Mouse (Mus musculus): ENCODE data around the gene Rnls. TPM values are rescaled to one million over a fixed set of nuclear protein-coding genes. Genes with fewer than 3 reads are reported as not detected.
A peak's percentile ranks its signal among the peaks of the same experiment; 100 is the strongest.

Rnls gene
- polyA plus RNA-seq, 1 experiment from 2014 or later, result 4.7 TPM

DNA sequence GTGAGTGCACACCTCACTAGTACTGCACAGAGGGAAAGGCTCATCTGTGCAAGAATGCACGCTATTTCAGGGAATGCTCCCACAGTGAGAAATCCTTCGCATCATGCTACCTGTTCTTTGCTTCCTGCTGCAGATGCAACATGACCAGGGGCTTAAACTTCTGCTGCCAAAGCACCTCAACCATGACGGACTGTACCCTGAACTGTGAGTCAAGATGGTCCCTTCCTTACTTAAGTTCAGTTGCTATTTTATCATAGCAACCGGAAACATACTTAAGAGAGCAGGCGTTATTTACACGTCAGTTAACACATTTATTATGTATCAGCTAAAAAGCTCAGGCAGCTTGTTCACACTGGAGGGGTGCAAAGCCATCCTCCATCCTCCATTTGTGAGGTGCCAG is 222.2 kb downstream of the Rnls start:
- DNase-seq (ENCODE audit: low spot score) (no peak), ATAC-seq (replicated peaks; ENCODE audit: insufficient number of reproducible peaks, low FRiP score, low TSS enrichment, low read depth) (no peak)
- H3K9me3 ChIP-seq (replicated peaks; ENCODE audit: control insufficient read depth, low read length), result no peaks in the 10 kb centered on the region
- H3K9ac ChIP-seq (replicated peaks; ENCODE audit: low read length), result no peak overlapping the region
- no peak overlapping the region for H3K27ac ChIP-seq (replicated peaks; ENCODE audit: low read depth, low read length)
- H3K4me3 ChIP-seq (ENCODE audit: low read depth, low read length), result no peak overlapping the region
- no peak overlapping the region for H3K4me2 ChIP-seq (ENCODE audit: low read depth, low read length)
- H3K4me1 ChIP-seq (ENCODE audit: control insufficient read depth, insufficient read depth, low read length), result no peaks in the 10 kb centered on the region
- H3K36me3 ChIP-seq (replicated peaks; ENCODE audit: control insufficient read depth, insufficient read depth, low read depth, low read length), result no peaks in the 10 kb centered on the region
- no peaks in the 10 kb centered on the region for H3K27me3 ChIP-seq (ENCODE audit: control insufficient read depth, insufficient read depth, low read length)
- WGBS, result 88% methylated on average over 6 of the region's 6 CpGs

GRCm38 (mm10) chr19:33167528-33168264 is 224.4 kb downstream of the Rnls start:
- H3K9ac ChIP-seq (replicated peaks; ENCODE audit: low read length), result no peak overlapping the region
- no peaks in the 10 kb centered on the region for H3K36me3 ChIP-seq (replicated peaks; ENCODE audit: control insufficient read depth, insufficient read depth, low read depth, low read length)
- no peaks in the 10 kb centered on the region for H3K9me3 ChIP-seq (replicated peaks; ENCODE audit: control insufficient read depth, low read length)
- H3K4me1 ChIP-seq (ENCODE audit: control insufficient read depth, insufficient read depth, low read length), result no peaks in the 10 kb centered on the region
- no peak overlapping the region for H3K4me3 ChIP-seq (ENCODE audit: low read depth, low read length)
- H3K4me2 ChIP-seq (ENCODE audit: low read depth, low read length), result no peak overlapping the region
- DNase-seq (ENCODE audit: low spot score) (peak; percentile 31), ATAC-seq (replicated peaks; ENCODE audit: insufficient number of reproducible peaks, low FRiP score, low TSS enrichment, low read depth) (no peak)
- no peaks in the 10 kb centered on the region for H3K27me3 ChIP-seq (ENCODE audit: control insufficient read depth, insufficient read depth, low read length)
- WGBS, result 48% methylated on average over 17 of the region's 17 CpGs
- H3K27ac ChIP-seq (replicated peaks; ENCODE audit: low read depth, low read length), result no peak overlapping the region

DNA sequence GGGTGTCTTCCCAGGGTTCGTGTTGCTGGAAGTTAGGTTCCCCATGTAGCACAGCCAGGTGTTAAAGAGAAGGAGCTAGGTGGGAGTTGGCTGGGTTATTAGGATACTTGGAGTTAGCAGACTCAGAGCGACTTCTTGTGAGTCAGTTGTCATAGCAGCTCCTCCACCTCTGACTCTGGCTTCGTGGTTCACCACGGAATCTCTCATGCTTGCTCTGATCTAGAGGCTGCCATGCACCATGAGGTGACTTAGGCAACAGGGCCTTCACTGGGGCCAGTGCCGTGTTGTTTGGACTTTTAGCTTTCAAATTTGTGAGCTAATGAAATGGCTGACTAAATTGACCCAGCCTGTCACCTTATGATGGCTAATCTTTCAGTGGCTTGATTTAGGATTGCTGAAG is 227.3 kb downstream of the Rnls start:
- Histone ChIP-seq H3K4me3 (ENCODE audit: low read depth, low read length) (no peak overlapping the region), H3K27ac (replicated peaks; ENCODE audit: low read depth, low read length) (no peak overlapping the region), H3K4me2 (ENCODE audit: low read depth, low read length) (no peak overlapping the region), H3K27me3 (ENCODE audit: control insufficient read depth, insufficient read depth, low read length) (no peaks in the 10 kb centered on the region), H3K4me1 (ENCODE audit: control insufficient read depth, insufficient read depth, low read length) (no peaks in the 10 kb centered on the region), H3K9ac (replicated peaks; ENCODE audit: low read length) (no peak overlapping the region), H3K36me3 (replicated peaks; ENCODE audit: control insufficient read depth, insufficient read depth, low read depth, low read length) (no peaks in the 10 kb centered on the region), H3K9me3 (replicated peaks; ENCODE audit: control insufficient read depth, low read length) (no peaks in the 10 kb centered on the region)
- no peak for ATAC-seq (replicated peaks; ENCODE audit: insufficient number of reproducible peaks, low FRiP score, low TSS enrichment, low read depth)
- 80% methylated on average over 5 of the region's 5 CpGs for WGBS
- DNase-seq (ENCODE audit: low spot score), result no peak

DNA sequence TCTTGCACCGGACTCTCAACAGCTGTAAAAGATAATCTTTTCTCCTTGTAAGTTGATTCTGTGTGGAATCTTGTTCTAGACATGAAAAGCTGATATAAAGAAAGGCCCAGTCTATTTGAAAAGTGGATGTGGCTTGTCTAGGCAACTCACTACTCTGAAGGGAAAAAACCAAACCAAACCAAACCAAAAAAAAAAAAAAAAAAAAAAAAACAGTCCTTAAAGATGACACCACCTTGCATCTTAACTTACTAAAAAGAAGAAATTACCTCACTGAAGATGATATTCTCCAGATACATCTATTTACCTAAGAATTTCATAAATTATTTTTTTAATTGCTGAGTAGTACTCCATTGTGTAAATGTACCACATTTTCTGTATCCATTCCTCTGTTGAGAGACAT is 230.2 kb downstream of the Rnls start:
- Histone ChIP-seq H3K4me2 (ENCODE audit: low read depth, low read length) (no peak overlapping the region), H3K36me3 (replicated peaks; ENCODE audit: control insufficient read depth, insufficient read depth, low read depth, low read length) (no peaks in the 10 kb centered on the region), H3K4me1 (ENCODE audit: control insufficient read depth, insufficient read depth, low read length) (no peaks in the 10 kb centered on the region), H3K27me3 (ENCODE audit: control insufficient read depth, insufficient read depth, low read length) (no peaks in the 10 kb centered on the region), H3K9me3 (replicated peaks; ENCODE audit: control insufficient read depth, low read length) (no peaks in the 10 kb centered on the region), H3K9ac (replicated peaks; ENCODE audit: low read length) (no peak overlapping the region), H3K27ac (replicated peaks; ENCODE audit: low read depth, low read length) (no peak overlapping the region), H3K4me3 (ENCODE audit: low read depth, low read length) (no peak overlapping the region)
- WGBS, result 83% methylated on average over 1 of the region's 1 CpGs
- ATAC-seq (replicated peaks; ENCODE audit: insufficient number of reproducible peaks, low FRiP score, low TSS enrichment, low read depth), result no peak
- DNase-seq (ENCODE audit: low spot score), result no peak

GRCm38 (mm10) chr19:33159897-33160296 is 232.2 kb downstream of the Rnls start:
- H3K36me3 ChIP-seq (replicated peaks; ENCODE audit: control insufficient read depth, insufficient read depth, low read depth, low read length), result no peaks in the 10 kb centered on the region
- no peak overlapping the region for H3K9ac ChIP-seq (replicated peaks; ENCODE audit: low read length)
- WGBS, result 82% methylated on average over 2 of the region's 2 CpGs
- ATAC-seq (replicated peaks; ENCODE audit: insufficient number of reproducible peaks, low FRiP score, low TSS enrichment, low read depth), result no peak
- no peak for DNase-seq (ENCODE audit: low spot score)
- H3K27ac ChIP-seq (replicated peaks; ENCODE audit: low read depth, low read length), result no peak overlapping the region
- H3K9me3 ChIP-seq (replicated peaks; ENCODE audit: control insufficient read depth, low read length), result no peaks in the 10 kb centered on the region
- no peaks in the 10 kb centered on the region for H3K4me1 ChIP-seq (ENCODE audit: control insufficient read depth, insufficient read depth, low read length)
- no peak overlapping the region for H3K4me2 ChIP-seq (ENCODE audit: low read depth, low read length)
- H3K4me3 ChIP-seq (ENCODE audit: low read depth, low read length), result no peak overlapping the region
- no peaks in the 10 kb centered on the region for H3K27me3 ChIP-seq (ENCODE audit: control insufficient read depth, insufficient read depth, low read length)

DNA sequence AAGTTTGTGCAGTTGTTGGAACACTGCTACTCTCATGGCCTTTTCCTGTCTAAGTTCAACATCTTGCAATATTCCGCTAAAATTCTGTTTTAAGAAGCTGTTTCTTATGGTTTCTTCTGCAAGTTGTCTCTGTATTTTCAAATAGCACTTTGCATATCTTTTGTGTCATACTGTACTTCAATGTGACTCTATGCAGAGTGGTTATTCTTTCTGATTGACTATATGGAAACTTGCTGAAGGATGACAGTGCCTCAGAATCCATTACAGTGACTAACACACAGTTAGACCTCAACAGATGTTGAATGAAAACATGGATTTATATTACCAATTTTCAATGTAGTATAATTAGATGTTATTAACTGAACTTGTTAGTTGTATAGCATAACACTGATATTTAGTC is 232.9 kb downstream of the Rnls start:
- WGBS, result 96% methylated on average over 1 of the region's 1 CpGs
- no peak overlapping the region for H3K4me3 ChIP-seq (ENCODE audit: low read depth, low read length)
- DNase-seq (ENCODE audit: low spot score) (no peak), ATAC-seq (replicated peaks; ENCODE audit: insufficient number of reproducible peaks, low FRiP score, low TSS enrichment, low read depth) (no peak)
- no peak overlapping the region for H3K4me2 ChIP-seq (ENCODE audit: low read depth, low read length)
- no peaks in the 10 kb centered on the region for H3K27me3 ChIP-seq (ENCODE audit: control insufficient read depth, insufficient read depth, low read length)
- no peak overlapping the region for H3K9ac ChIP-seq (replicated peaks; ENCODE audit: low read length)
- no peaks in the 10 kb centered on the region for H3K4me1 ChIP-seq (ENCODE audit: control insufficient read depth, insufficient read depth, low read length)
- H3K27ac ChIP-seq (replicated peaks; ENCODE audit: low read depth, low read length), result no peak overlapping the region
- no peaks in the 10 kb centered on the region for H3K9me3 ChIP-seq (replicated peaks; ENCODE audit: control insufficient read depth, low read length)
- H3K36me3 ChIP-seq (replicated peaks; ENCODE audit: control insufficient read depth, insufficient read depth, low read depth, low read length), result no peaks in the 10 kb centered on the region

DNA sequence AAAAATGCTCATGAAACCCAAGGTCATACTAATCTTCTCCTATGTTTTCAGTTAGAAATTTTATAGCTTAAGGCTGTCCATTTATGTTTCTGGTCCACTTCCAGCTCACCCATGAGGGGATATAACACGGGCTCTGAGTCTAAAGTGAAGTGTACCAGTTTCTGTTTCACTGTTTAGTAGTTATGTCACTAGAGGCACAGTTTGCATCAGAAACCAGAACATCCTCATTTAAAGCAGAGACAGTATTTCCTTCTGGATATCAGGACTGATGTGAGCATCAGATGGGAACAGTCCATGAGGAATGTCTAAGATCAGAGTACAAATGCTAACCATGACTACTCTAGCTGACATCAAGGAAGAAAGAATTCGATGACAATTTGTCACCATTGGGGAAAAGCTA is 233.9 kb downstream of the Rnls start:
- Histone ChIP-seq H3K27ac (replicated peaks; ENCODE audit: low read depth, low read length) (no peak overlapping the region), H3K4me1 (ENCODE audit: control insufficient read depth, insufficient read depth, low read length) (no peaks in the 10 kb centered on the region), H3K36me3 (replicated peaks; ENCODE audit: control insufficient read depth, insufficient read depth, low read depth, low read length) (no peaks in the 10 kb centered on the region), H3K4me2 (ENCODE audit: low read depth, low read length) (no peak overlapping the region), H3K9me3 (replicated peaks; ENCODE audit: control insufficient read depth, low read length) (no peaks in the 10 kb centered on the region), H3K27me3 (ENCODE audit: control insufficient read depth, insufficient read depth, low read length) (no peaks in the 10 kb centered on the region), H3K4me3 (ENCODE audit: low read depth, low read length) (no peak overlapping the region), H3K9ac (replicated peaks; ENCODE audit: low read length) (no peak overlapping the region)
- no peak for DNase-seq (ENCODE audit: low spot score)
- ATAC-seq (replicated peaks; ENCODE audit: insufficient number of reproducible peaks, low FRiP score, low TSS enrichment, low read depth), result no peak
- 82% methylated on average over 2 of the region's 2 CpGs for WGBS

DNA sequence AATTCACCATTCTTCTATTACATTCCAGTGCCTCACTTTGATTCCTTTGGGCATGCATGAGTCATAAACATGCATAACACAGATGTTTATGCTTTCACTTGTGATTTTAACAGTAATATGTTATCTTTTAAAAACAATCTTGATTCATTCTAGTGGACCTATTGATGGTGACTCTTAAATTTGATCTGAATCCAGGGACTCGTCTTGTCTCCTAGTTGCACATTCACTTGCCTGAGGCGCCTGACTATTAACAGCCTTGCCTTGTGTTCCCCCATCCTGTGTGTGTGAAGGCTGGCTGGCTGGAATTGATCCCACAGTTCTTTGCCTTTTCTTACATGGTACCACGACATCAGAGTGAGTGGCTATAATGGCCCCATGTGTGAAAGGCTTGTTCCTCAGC is 243.7 kb downstream of the Rnls start:
- no peak overlapping the region for H3K4me3 ChIP-seq (ENCODE audit: low read depth, low read length)
- H3K4me1 ChIP-seq (ENCODE audit: control insufficient read depth, insufficient read depth, low read length), result no peaks in the 10 kb centered on the region
- no peak overlapping the region for H3K27ac ChIP-seq (replicated peaks; ENCODE audit: low read depth, low read length)
- DNase-seq (ENCODE audit: low spot score) (no peak), ATAC-seq (replicated peaks; ENCODE audit: insufficient number of reproducible peaks, low FRiP score, low TSS enrichment, low read depth) (no peak)
- no peaks in the 10 kb centered on the region for H3K9me3 ChIP-seq (replicated peaks; ENCODE audit: control insufficient read depth, low read length)
- 67% methylated on average over 3 of the region's 3 CpGs for WGBS
- no peaks in the 10 kb centered on the region for H3K27me3 ChIP-seq (ENCODE audit: control insufficient read depth, insufficient read depth, low read length)
- H3K36me3 ChIP-seq (replicated peaks; ENCODE audit: control insufficient read depth, insufficient read depth, low read depth, low read length), result no peaks in the 10 kb centered on the region
- no peak overlapping the region for H3K9ac ChIP-seq (replicated peaks; ENCODE audit: low read length)
- H3K4me2 ChIP-seq (ENCODE audit: low read depth, low read length), result no peak overlapping the region
